Mouse (Mus musculus) erythroblast, embryonic 14.5 days (primary cell): ENCODE measurements around the gene S1pr5.

ENCODE experiments used
- GATA1 ChIP-seq: IDR thresholded peaks from 2 replicates; pipeline ENCODE4 v1.6.1; 2012; ENCODE audit warnings: low read length, inconsistent platforms, mixed read lengths
- TAL1 ChIP-seq: IDR thresholded peaks from 3 replicates; pipeline ENCODE4 v1.6.1; 2012; ENCODE audit warnings: low read length, inconsistent platforms, mixed read lengths

GRCm38 (mm10) chr9:21208626-21209025 is 39.6 kb downstream of the S1pr5 start:
- TF ChIP-seq GATA1 = no peak
- no peak for TF ChIP-seq TAL1
